ENCODE assay signal across 9 mouse cellular contexts in genomic region chr3:88454762-88455587, GRCm38 (mm10). TPM values are rescaled to one million over a fixed set of nuclear protein-coding genes. Genes with fewer than 3 reads are reported as not detected.
DNase-seq lines count a peak whose midpoint lies in the region; ATAC-seq and TF ChIP-seq lines count a peak whose summit lies in the region.
"Had no signal": no experiment of that assay in that cellular context is flagged by ENCODE, and none has a peak within 500 bp of the region (broad histone marks: within the 10 kb centered on the region; RNA-seq: fewer than 3 reads in every experiment).

No protein-coding gene starts in this region.

- H3K27ac ChIP-seq in stomach, embryonic 16.5 days (ENCODE audit: low read length): peak overlapping the region; percentile 90
- no peak overlapping the region for H3K27ac ChIP-seq in forebrain, postnatal 0 days (ENCODE audit: low read depth, low read length)

- H3K4me2 ChIP-seq in stomach, embryonic 16.5 days (ENCODE audit: low read depth, low read length): peak overlapping the region; percentile 43
- no peak overlapping the region for H3K4me2 ChIP-seq in forebrain, postnatal 0 days (ENCODE audit: low read depth)

- no peaks in the 10 kb centered on the region for H3K9me3 ChIP-seq in stomach, embryonic 16.5 days (replicated peaks; ENCODE audit: control insufficient read depth, low read length)
- H3K9me3 ChIP-seq in forebrain, postnatal 0 days (ENCODE audit: low read length): no peaks in the 10 kb centered on the region

- no peaks in the 10 kb centered on the region for H3K36me3 ChIP-seq in stomach, embryonic 16.5 days (ENCODE audit: control insufficient read depth, insufficient read depth, low read length)
- H3K36me3 ChIP-seq in forebrain, postnatal 0 days (ENCODE audit: insufficient read depth): peaks cover 30% of the 10 kb centered on the region

- H3K27me3 ChIP-seq in stomach, embryonic 16.5 days (ENCODE audit: control insufficient read depth, insufficient read depth, low read length): no peaks in the 10 kb centered on the region; the same call in 1 of the 2 replicates
- no peaks in the 10 kb centered on the region for H3K27me3 ChIP-seq in forebrain, postnatal 0 days (ENCODE audit: insufficient read depth, low read length)
- H3K27me3 ChIP-seq: CH12.LX had no signal

- H3K9ac ChIP-seq in stomach, embryonic 16.5 days (ENCODE audit: low read length): peak overlapping the region; percentile 69
- H3K9ac ChIP-seq in forebrain, postnatal 0 days: no peak overlapping the region

- H3K4me1 ChIP-seq in stomach, embryonic 16.5 days (ENCODE audit: control insufficient read depth, insufficient read depth, low read length): peaks cover 14% of the 10 kb centered on the region
- peaks cover 17% of the 10 kb centered on the region; the same call in 1 of the 2 replicates for H3K4me1 ChIP-seq in forebrain, postnatal 0 days (ENCODE audit: insufficient read depth)

- DNase-seq in heart, adult 11 months: peak; percentile 96
- DNase-seq in heart, postnatal 4 days: no peak
- peak; percentile 3 for DNase-seq in testis, postnatal 14 days (ENCODE audit: low spot score)
- DNase-seq in testis, postnatal 10 days (ENCODE audit: low spot score): no peak
- DNase-seq in kidney, postnatal 36 days: peak; percentile 60 to 75
- DNase-seq in adrenal gland, adult 18-20 months (ENCODE audit: low spot score in 2 of 2): no peak
- DNase-seq in forebrain, postnatal 0 days: no peak

- no peak for TF ChIP-seq CTCF in forebrain, postnatal 0 days (IDR thresholded peaks at IDR 0.05; ENCODE audit: low read depth)

- H3K4me3 ChIP-seq in stomach, embryonic 16.5 days (replicated peaks; ENCODE audit: low read length): peak overlapping the region; percentile 38
- no peak overlapping the region for H3K4me3 ChIP-seq in forebrain, postnatal 0 days (ENCODE audit: low read depth, low read length)

- ATAC-seq in stomach, embryonic 16.5 days (ENCODE audit: insufficient read depth, low FRiP score): peak; percentile 15; the same call in 1 of the 2 replicates
- no peak for ATAC-seq in forebrain, postnatal 0 days

- WGBS in stomach, embryonic 16.5 days: 45% methylated on average over 9 of the region's 9 CpGs
- 64% methylated on average over 9 of the region's 9 CpGs for WGBS in forebrain, postnatal 0 days

RNA-seq across cellular contexts. Expression of gene Sema4a, which starts 6.0 kb away (rescaled TPM):
- total RNA-seq in heart, postnatal 4 days (2021): 1 to 10 TPM; 1.5 to 1.7 TPM
- polyA plus RNA-seq in stomach, embryonic 16.5 days (2015; fragmentation: Nextera tagmentation; extraction: Ambion mirVana): 33.1 and 38.4 TPM in 2 replicates
- 10 to 100 TPM; 12.6 to 23.6 TPM for total RNA-seq in adrenal gland, adult 18-20 months (2021)
- total RNA-seq in forebrain, postnatal 0 days (2014; rRNA removed): 31.5 and 33.0 TPM in 2 replicates
- 19.1 and 25.8 TPM in 2 replicates for polyA plus RNA-seq in forebrain, postnatal 0 days (2015; fragmentation: Nextera tagmentation; extraction: Ambion mirVana)

RNA-seq across cellular contexts. Expression of gene Slc25a44, which starts 30.0 kb away (rescaled TPM):
- 10 to 100 TPM; 13.9 to 14.6 TPM for total RNA-seq in heart, postnatal 4 days (2021)
- polyA plus RNA-seq in stomach, embryonic 16.5 days (2015; fragmentation: Nextera tagmentation; extraction: Ambion mirVana): 18.0 and 20.0 TPM in 2 replicates
- 10 to 100 TPM; 56.0 to 66.6 TPM for total RNA-seq in adrenal gland, adult 18-20 months (2021)
- total RNA-seq in forebrain, postnatal 0 days (2014; rRNA removed): 51.4 and 63.3 TPM in 2 replicates
- polyA plus RNA-seq in forebrain, postnatal 0 days (2015; fragmentation: Nextera tagmentation; extraction: Ambion mirVana): 35.6 and 36.9 TPM in 2 replicates

RNA-seq across cellular contexts. Expression of gene Pmf1, which starts 44.8 kb away (rescaled TPM):
- total RNA-seq in heart, postnatal 4 days (2021): 10 to 100 TPM; 87.5 to 88.0 TPM
- 98.9 and 104 TPM in 2 replicates for polyA plus RNA-seq in stomach, embryonic 16.5 days (2015; fragmentation: Nextera tagmentation; extraction: Ambion mirVana)
- total RNA-seq in adrenal gland, adult 18-20 months (2021): 10 to 100 TPM; 26.5 to 35.5 TPM
- total RNA-seq in forebrain, postnatal 0 days (2014; rRNA removed): 22.5 and 23.8 TPM in 2 replicates
- polyA plus RNA-seq in forebrain, postnatal 0 days (2015; fragmentation: Nextera tagmentation; extraction: Ambion mirVana): 27.4 and 30.5 TPM in 2 replicates

RNA-seq across cellular contexts. Expression of gene Lmna, which starts 54.8 kb away (rescaled TPM):
- 100 to 1,000 TPM; 178 to 181 TPM for total RNA-seq in heart, postnatal 4 days (2021)
- polyA plus RNA-seq in stomach, embryonic 16.5 days (2015; fragmentation: Nextera tagmentation; extraction: Ambion mirVana): 266 and 298 TPM in 2 replicates
- total RNA-seq in adrenal gland, adult 18-20 months (2021): 100 to 1,000 TPM; 106 to 137 TPM
- 49.4 and 71.3 TPM in 2 replicates for total RNA-seq in forebrain, postnatal 0 days (2014; rRNA removed)
- 51.4 and 52.9 TPM in 2 replicates for polyA plus RNA-seq in forebrain, postnatal 0 days (2015; fragmentation: Nextera tagmentation; extraction: Ambion mirVana)

Comparison
In these comparisons a context has a peak if more than half of its experiments do, and no peak if none do; other contexts are left out.
1. DNase-seq: peak in heart, adult 11 months (single experiment), testis, postnatal 14 days (single experiment) and kidney, postnatal 36 days (2 of 2); none in heart, postnatal 4 days (single experiment), testis, postnatal 10 days (single experiment), adrenal gland, adult 18-20 months (0 of 2) and forebrain, postnatal 0 days (single experiment).
2. RNA of gene Sema4a, which starts 6.0 kb away (total RNA-seq): 31.5 to 33.0 TPM in forebrain, postnatal 0 days and 12.6 to 23.6 TPM in adrenal gland, adult 18-20 months; 1.5 to 1.7 TPM in heart, postnatal 4 days; every median in the first group is over 4 times any median in the second.